Mouse (Mus musculus): ENCODE data around the gene Igdcc3. TPM values are rescaled to one million over a fixed set of nuclear protein-coding genes. Genes with fewer than 3 reads are reported as not detected.
"Not testable (repeated sequence)": the region's sequence is repeated elsewhere in the genome, so short reads cannot be mapped to it uniquely, and the experiment has no call there.

The Igdcc3 gene
- polyA plus RNA-seq, 1 experiment from 2014 or later, result 3.0 TPM

- Histone ChIP-seq H3K4me1 (peaks cover 13% of the 10 kb centered on the region), H3K9ac (no peak overlapping the region), H3K9me3 (no peaks in the 10 kb centered on the region), H3K27me3 (no peaks in the 10 kb centered on the region), H3K36me3 (no peaks in the 10 kb centered on the region), H3K4me3 (no peak overlapping the region), H3K27ac (no peak overlapping the region), H3K4me2 (no peak overlapping the region)
- 55% methylated on average over 1 of the region's 1 CpGs for WGBS
- ATAC-seq (ENCODE audit: insufficient number of reproducible peaks, insufficient read depth, low FRiP score, low TSS enrichment, low read depth), result no peak
Observed at GRCm38 (mm10) chr9:65211598-65211997, 70.6 kb downstream of the Igdcc3 start.

GRCm38 (mm10) chr9:65214425-65214777 lies 73.4 kb downstream of the Igdcc3 start:
- Histone ChIP-seq H3K27me3 (no peaks in the 10 kb centered on the region), H3K9ac (peak overlapping the region; percentile 89), H3K27ac (peak overlapping the region; percentile 85), H3K36me3 (no peaks in the 10 kb centered on the region), H3K9me3 (no peaks in the 10 kb centered on the region), H3K4me2 (peak overlapping the region; percentile 94), H3K4me1 (peaks cover 25% of the 10 kb centered on the region), H3K4me3 (peak overlapping the region; percentile 70)
- WGBS, result 24% methylated on average over 10 of the region's 10 CpGs
- no peak for ATAC-seq (ENCODE audit: insufficient number of reproducible peaks, insufficient read depth, low FRiP score, low TSS enrichment, low read depth)

GRCm38 (mm10) chr9:65214778-65215493 lies 73.9 kb downstream of the Igdcc3 start:
- Histone ChIP-seq H3K4me2 (peak overlapping the region; percentile 94), H3K9ac (peak overlapping the region; percentile 89), H3K4me1 (peaks cover 25% of the 10 kb centered on the region), H3K9me3 (no peaks in the 10 kb centered on the region), H3K27ac (peak overlapping the region; percentile 85), H3K27me3 (no peaks in the 10 kb centered on the region), H3K36me3 (no peaks in the 10 kb centered on the region), H3K4me3 (peak overlapping the region; percentile 70)
- WGBS, result under 1% methylated on average over 59 of the region's 59 CpGs
- ATAC-seq (ENCODE audit: insufficient number of reproducible peaks, insufficient read depth, low FRiP score, low TSS enrichment, low read depth), result peak; percentile 93

- WGBS, result 8% methylated on average over 31 of the region's 31 CpGs
- no peaks in the 10 kb centered on the region for H3K27me3 ChIP-seq
- ATAC-seq (ENCODE audit: insufficient number of reproducible peaks, insufficient read depth, low FRiP score, low TSS enrichment, low read depth), result peak; percentile 71; the same call in 1 of the 2 replicates
Observed at GRCm38 (mm10) chr9:65215494-65216126, 74.6 kb downstream of the Igdcc3 start.

GRCm38 (mm10) chr9:65216972-65217371 lies 76.0 kb downstream of the Igdcc3 start:
- no peak overlapping the region for H3K27ac ChIP-seq
- no peak overlapping the region for H3K9ac ChIP-seq
- H3K4me3 ChIP-seq, result no peak overlapping the region
- 0 out of 2 replicates have a peak overlapping the region, but pooled peaks have one; percentile 9 for H3K4me2 ChIP-seq
- H3K4me1 ChIP-seq, result peaks cover 25% of the 10 kb centered on the region
- WGBS, result 43% methylated on average over 8 of the region's 8 CpGs
- no peaks in the 10 kb centered on the region for H3K9me3 ChIP-seq
- no peak for ATAC-seq (ENCODE audit: insufficient number of reproducible peaks, insufficient read depth, low FRiP score, low TSS enrichment, low read depth)
- H3K27me3 ChIP-seq, result no peaks in the 10 kb centered on the region
- no peaks in the 10 kb centered on the region for H3K36me3 ChIP-seq

More at GRCm38 (mm10) chr9:65215494-65216126, 74.6 kb downstream of the Igdcc3 start:
- Histone ChIP-seq H3K9ac (peak overlapping the region; percentile 89), H3K4me2 (peak overlapping the region; percentile 94), H3K27ac (peak overlapping the region; percentile 85), H3K4me3 (peak overlapping the region; percentile 70), H3K4me1 (peaks cover 25% of the 10 kb centered on the region), H3K36me3 (no peaks in the 10 kb centered on the region), H3K9me3 (no peaks in the 10 kb centered on the region)

GRCm38 (mm10) chr9:65217661-65218060 lies 76.7 kb downstream of the Igdcc3 start:
- H3K9ac ChIP-seq, result no peak overlapping the region
- no peak overlapping the region for H3K4me3 ChIP-seq
- H3K9me3 ChIP-seq, result no peaks in the 10 kb centered on the region
- no peak overlapping the region for H3K27ac ChIP-seq
- no peaks in the 10 kb centered on the region for H3K36me3 ChIP-seq
- H3K4me1 ChIP-seq, result peaks cover 29% of the 10 kb centered on the region
- no peak overlapping the region for H3K4me2 ChIP-seq
- H3K27me3 ChIP-seq, result no peaks in the 10 kb centered on the region
- 47% methylated on average over 6 of the region's 6 CpGs for WGBS
- ATAC-seq (ENCODE audit: insufficient number of reproducible peaks, insufficient read depth, low FRiP score, low TSS enrichment, low read depth), result no peak

- ATAC-seq (ENCODE audit: insufficient number of reproducible peaks, insufficient read depth, low FRiP score, low TSS enrichment, low read depth), result no peak
Observed at GRCm38 (mm10) chr9:65218916-65219315, 77.9 kb downstream of the Igdcc3 start.

GRCm38 (mm10) chr9:65220398-65220797 lies 79.4 kb downstream of the Igdcc3 start:
- H3K36me3 ChIP-seq; ATAC-seq (ENCODE audit: insufficient number of reproducible peaks, insufficient read depth, low FRiP score, low TSS enrichment, low read depth); H3K9me3 ChIP-seq; H3K4me2 ChIP-seq; H3K27me3 ChIP-seq; H3K4me3 ChIP-seq; H3K9ac ChIP-seq; H3K27ac ChIP-seq: not testable (repeated sequence)
- peaks cover 24% of the 10 kb centered on the region for H3K4me1 ChIP-seq
- 39% methylated on average over 3 of the region's 3 CpGs for WGBS

More at GRCm38 (mm10) chr9:65218916-65219315, 77.9 kb downstream of the Igdcc3 start:
- Histone ChIP-seq H3K9me3 (no peaks in the 10 kb centered on the region), H3K4me2 (no peak overlapping the region), H3K4me3 (no peak overlapping the region), H3K36me3 (no peaks in the 10 kb centered on the region), H3K27me3 (no peaks in the 10 kb centered on the region), H3K27ac (no peak overlapping the region), H3K4me1 (peaks cover 29% of the 10 kb centered on the region), H3K9ac (no peak overlapping the region)
- 54% methylated on average over 1 of the region's 1 CpGs for WGBS

- H3K4me3 ChIP-seq, result no peak overlapping the region
- 73% methylated on average over 6 of the region's 6 CpGs for WGBS
- ATAC-seq (ENCODE audit: insufficient number of reproducible peaks, insufficient read depth, low FRiP score, low TSS enrichment, low read depth), result no peak
- H3K9me3 ChIP-seq, result no peaks in the 10 kb centered on the region
- 0 out of 2 replicates have a peak, but pooled peaks cover 3% of the 10 kb centered on the region for H3K4me1 ChIP-seq
- H3K36me3 ChIP-seq, result no peaks in the 10 kb centered on the region
- H3K27me3 ChIP-seq, result no peaks in the 10 kb centered on the region
- H3K4me2 ChIP-seq, result no peak overlapping the region
- H3K9ac ChIP-seq, result no peak overlapping the region
- no peak overlapping the region for H3K27ac ChIP-seq
Observed at GRCm38 (mm10) chr9:65223927-65224326, 82.9 kb downstream of the Igdcc3 start.

GRCm38 (mm10) chr9:65225795-65226194 lies 84.8 kb downstream of the Igdcc3 start:
- WGBS, result 34% methylated on average over 4 of the region's 4 CpGs
- no peak overlapping the region for H3K9ac ChIP-seq
- H3K27ac ChIP-seq, result no peak overlapping the region
- no peak overlapping the region for H3K4me2 ChIP-seq
- no peak overlapping the region for H3K4me3 ChIP-seq
- H3K4me1 ChIP-seq, result 0 out of 2 replicates have a peak, but pooled peaks cover 4% of the 10 kb centered on the region
- ATAC-seq (ENCODE audit: insufficient number of reproducible peaks, insufficient read depth, low FRiP score, low TSS enrichment, low read depth), result no peak
- no peaks in the 10 kb centered on the region for H3K27me3 ChIP-seq
- H3K36me3 ChIP-seq, result peaks cover 4% of the 10 kb centered on the region; the same call in 1 of the 2 replicates
- H3K9me3 ChIP-seq, result no peaks in the 10 kb centered on the region

- peaks cover 13% of the 10 kb centered on the region; the same call in 1 of the 2 replicates for H3K36me3 ChIP-seq
- H3K27ac ChIP-seq, result no peak overlapping the region
- no peak overlapping the region for H3K4me3 ChIP-seq
- H3K9me3 ChIP-seq, result no peaks in the 10 kb centered on the region
- peaks cover 10% of the 10 kb centered on the region for H3K4me1 ChIP-seq
- no peaks in the 10 kb centered on the region for H3K27me3 ChIP-seq
- no peak overlapping the region for H3K9ac ChIP-seq
- 69% methylated on average over 6 of the region's 6 CpGs for WGBS
- ATAC-seq (ENCODE audit: insufficient number of reproducible peaks, insufficient read depth, low FRiP score, low TSS enrichment, low read depth), result no peak
- H3K4me2 ChIP-seq, result no peak overlapping the region
Observed at GRCm38 (mm10) chr9:65230250-65230649, 89.3 kb downstream of the Igdcc3 start.

GRCm38 (mm10) chr9:65231284-65231683 lies 90.3 kb downstream of the Igdcc3 start:
- Histone ChIP-seq H3K4me1 (peaks cover 10% of the 10 kb centered on the region), H3K9ac (no peak overlapping the region), H3K27me3 (no peaks in the 10 kb centered on the region), H3K9me3 (no peaks in the 10 kb centered on the region), H3K4me2 (no peak overlapping the region), H3K36me3 (peaks cover 14% of the 10 kb centered on the region; the same call in 1 of the 2 replicates), H3K4me3 (no peak overlapping the region), H3K27ac (no peak overlapping the region)
- 33% methylated on average over 8 of the region's 8 CpGs for WGBS
- no peak for ATAC-seq (ENCODE audit: insufficient number of reproducible peaks, insufficient read depth, low FRiP score, low TSS enrichment, low read depth)
